Mouse (Mus musculus): Measurements from ENCODE around the gene Frmd3.
"Not testable (repeated sequence)": the region's sequence is repeated elsewhere in the genome, so short reads cannot be mapped to it uniquely, and the experiment has no call there.

Frmd3 gene

GRCm38 (mm10) chr4:74013211-74014047, at the start of gene Frmd3:
Frmd3 (plus strand) TSS chr4:74013442.
- CTCF ChIA-PET, result no interaction called here
- POLR2A ChIA-PET, result interaction anchor here in 1 of 4 experiments (0.8 kb wide), 1 partner anchor 14 kb away, joined by 3 read pairs; no protein-coding TSS in a partner anchor

DNA sequence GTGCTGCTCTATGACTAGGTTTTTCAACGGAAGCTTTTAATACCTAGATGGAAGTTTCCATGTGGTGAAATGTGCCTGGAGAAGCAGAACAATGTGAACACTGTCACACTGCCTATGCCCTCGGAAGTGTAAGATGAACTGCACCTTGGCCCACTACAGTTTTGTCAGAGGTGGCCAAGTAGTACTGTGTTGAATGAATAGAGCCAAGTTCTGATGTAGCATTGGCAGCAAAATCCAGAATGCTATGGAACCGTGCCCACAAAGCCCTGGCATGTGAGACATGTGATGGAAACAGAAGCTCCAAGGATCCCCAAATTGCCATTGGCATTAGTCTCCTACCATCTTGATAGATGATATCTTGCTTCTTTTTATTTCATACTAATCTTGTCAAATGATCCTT, 32.8 kb upstream of the Frmd3 start:
- ChIA-PET CTCF (interaction anchor here in 1 of 4 experiments (0.6 kb wide), 1 partner anchor 87 kb away, joined by 3 read pairs; no protein-coding TSS in a partner anchor), POLR2A (interaction anchor here in 1 of 4 experiments (0.5 kb wide), 1 partner anchor 641 kb away, joined by 4 read pairs; no protein-coding TSS in a partner anchor)

DNA sequence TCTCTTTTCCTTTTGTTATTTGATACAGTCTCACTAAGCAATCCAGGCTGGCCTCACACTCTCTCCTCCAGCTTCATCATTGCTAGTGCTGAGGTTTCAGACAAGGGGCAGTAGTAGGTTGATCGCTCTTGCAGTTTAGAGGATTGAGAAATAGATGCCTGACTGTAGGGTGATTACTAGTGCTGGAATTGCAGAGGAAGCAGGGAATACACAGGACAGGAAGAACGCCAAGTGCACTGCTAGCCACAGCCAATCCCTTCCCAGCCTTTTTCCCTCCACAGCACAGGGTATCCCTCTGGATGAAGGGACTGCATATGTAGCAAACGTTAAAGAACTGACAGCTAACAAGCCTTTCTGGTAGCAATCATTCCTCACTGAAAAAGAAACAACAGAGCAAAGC, 965 bp upstream of the Frmd3 start:
- ChIA-PET CTCF (no interaction called here), POLR2A (no interaction called here)

- ChIA-PET CTCF (no interaction called here), POLR2A (no interaction called here)
Observed at GRCm38 (mm10) chr4:74012700-74013099, 542 bp upstream of the Frmd3 start.

DNA sequence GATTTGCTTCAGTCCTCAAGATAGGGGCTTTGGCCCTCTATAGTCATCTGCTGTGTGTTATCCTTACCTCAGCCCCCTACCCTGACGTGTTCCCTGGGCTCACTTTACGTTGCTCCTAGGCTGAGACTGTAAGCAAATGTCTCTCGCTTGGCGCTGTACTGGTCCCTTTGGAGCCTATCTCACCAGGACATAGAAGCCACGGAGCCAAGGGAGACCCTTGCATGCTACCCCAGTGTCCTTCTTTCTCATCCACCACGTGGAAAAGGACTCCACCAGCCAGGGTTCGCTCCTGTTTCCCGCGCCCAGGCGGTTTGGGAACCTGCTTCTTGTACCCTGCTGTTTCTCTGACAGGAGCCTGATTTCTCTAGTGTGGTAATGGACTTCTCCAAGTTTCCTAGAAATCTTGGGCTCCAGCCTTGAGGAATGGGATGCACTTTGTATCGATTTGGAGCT, 832 bp downstream of the Frmd3 start:
- POLR2A ChIA-PET, result interaction anchor here in 1 of 4 experiments (0.8 kb wide), 1 partner anchor 14 kb away, joined by 3 read pairs; no protein-coding TSS in a partner anchor

DNA sequence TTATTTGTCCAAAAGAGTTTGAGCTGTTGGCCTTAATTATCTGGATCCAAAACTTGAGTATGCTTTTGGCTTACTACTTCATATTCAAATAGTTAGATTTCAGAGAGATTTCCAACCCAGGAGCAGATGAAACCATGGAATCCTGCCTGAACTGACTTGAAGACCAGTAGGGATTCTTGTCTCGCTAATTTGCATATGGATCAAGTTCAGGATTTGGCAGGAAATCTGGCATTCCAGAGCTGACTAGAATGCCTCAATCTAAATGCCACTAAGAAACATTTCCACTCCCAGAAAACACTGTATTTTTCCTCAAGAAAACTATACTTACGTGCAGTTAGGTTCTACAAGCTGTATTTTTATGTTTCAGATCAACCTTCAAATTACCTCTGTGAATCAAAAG, 6.8 kb downstream of the Frmd3 start:
- CTCF ChIA-PET, result no interaction called here
- POLR2A ChIA-PET, result no interaction called here

More for the DNA sequence above, 832 bp downstream of the Frmd3 start:
- CTCF ChIA-PET, result no interaction called here

DNA sequence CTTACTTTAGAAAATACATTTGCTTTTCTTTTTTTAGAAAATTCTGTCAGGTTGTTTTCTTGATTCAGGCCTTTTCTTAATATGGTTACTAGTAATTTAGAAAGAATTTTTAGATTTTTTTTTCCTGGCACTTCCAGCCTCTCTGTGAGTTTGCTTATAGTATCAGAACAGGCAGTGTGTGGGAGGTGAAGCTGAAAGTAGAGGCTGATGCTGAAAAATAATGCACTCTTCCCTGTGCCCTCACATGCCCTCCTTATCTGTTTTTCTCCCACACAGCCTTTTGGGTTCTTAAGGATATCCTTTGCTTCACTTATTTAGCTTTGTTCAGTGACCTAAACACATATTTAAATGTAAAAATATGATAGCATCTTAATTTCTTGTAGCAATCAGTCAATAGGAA, 30.0 kb downstream of the Frmd3 start:
- ChIA-PET POLR2A (no interaction called here), CTCF (no interaction called here)

DNA sequence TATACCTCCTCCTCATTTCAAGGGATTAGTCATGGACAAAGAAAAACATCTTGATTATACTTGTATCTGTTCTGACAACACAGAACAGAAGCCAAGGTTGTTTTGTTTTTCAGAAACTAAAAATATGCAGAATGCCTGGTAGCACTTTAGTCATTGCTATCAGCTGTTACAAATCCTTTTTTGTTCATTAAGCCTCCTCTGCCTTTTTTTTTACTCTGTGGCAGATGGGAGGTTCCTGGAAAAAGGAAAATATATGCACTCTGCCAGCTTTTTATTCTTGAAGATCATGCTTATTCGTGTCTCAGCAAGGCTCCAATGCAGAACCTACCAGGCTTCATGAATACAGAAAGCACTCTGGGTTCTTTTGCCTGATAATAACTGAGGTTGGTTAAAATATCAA, 38.5 kb downstream of the Frmd3 start:
- POLR2A ChIA-PET, result interaction anchor here in 1 of 4 experiments (0.6 kb wide), 1 partner anchor 1155 kb away, joined by 6 read pairs; no protein-coding TSS in a partner anchor
- CTCF ChIA-PET, result no interaction called here

- ChIA-PET CTCF (no interaction called here), POLR2A (no interaction called here)
Observed at GRCm38 (mm10) chr4:74076727-74077126, 63.5 kb downstream of the Frmd3 start.

GRCm38 (mm10) chr4:74110816-74111215, 97.6 kb downstream of the Frmd3 start:
- POLR2A ChIA-PET, result no interaction called here
- CTCF ChIA-PET, result interaction anchor here in 1 of 4 experiments (0.7 kb wide), 1 partner anchor 86 kb away, joined by 4 read pairs; no protein-coding TSS in a partner anchor

GRCm38 (mm10) chr4:74191528-74191927, 178.3 kb downstream of the Frmd3 start:
- CTCF ChIA-PET, result no interaction called here
- POLR2A ChIA-PET, result no interaction called here

DNA sequence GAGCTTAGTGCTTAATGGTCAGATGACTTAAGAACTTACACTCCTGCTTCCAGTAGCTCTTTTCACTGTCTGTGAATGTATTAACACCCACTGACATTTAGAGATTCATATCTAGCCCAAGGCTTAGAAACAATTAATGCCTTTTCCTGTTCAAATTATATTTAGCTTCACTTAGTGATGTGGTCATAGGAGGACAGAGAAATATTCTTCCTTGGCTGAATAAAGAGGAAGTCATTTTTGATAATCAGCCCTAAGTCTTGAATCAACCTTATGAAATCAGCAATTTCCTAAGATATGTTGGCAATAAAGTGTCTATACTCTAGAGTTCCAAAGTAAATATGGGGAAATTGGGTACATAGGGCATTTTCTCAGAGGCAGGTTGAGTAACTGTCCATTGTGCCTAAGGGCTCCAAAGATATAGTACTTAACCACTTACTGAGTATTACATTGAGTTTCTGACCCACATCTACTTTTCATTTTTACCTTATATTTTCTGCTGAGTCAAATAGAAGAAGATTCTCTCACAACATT, 188.1 kb downstream of the Frmd3 start:
- POLR2A ChIA-PET, result no interaction called here
- CTCF ChIA-PET, result no interaction called here

DNA sequence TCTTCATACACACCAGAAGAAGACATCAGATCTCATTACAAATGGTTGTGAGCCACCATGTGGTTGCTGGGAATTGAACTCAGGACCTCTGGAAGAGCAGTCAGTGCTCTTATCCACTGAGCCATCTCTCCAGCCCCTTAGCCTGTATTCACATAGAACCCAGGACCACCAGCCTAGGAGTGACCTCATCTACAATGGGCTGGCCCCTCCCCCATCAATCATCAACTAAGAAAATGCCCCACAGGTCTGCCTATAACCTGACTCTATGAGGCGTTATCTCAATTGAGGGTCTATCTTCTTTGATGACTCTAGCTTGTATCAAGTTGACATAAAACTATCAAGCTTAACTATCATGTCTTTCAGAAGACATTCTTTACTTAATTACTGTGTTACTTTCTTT, 208.5 kb downstream of the Frmd3 start:
- POLR2A ChIA-PET, result not testable (repeated sequence)
- CTCF ChIA-PET, result interaction anchor here in 3 of 4 experiments (0.5 to 1.4 kb wide), 16 partner anchors 9 to 1385 kb away, joined by 3 to 9 read pairs (median 3); no protein-coding TSS in a partner anchor

DNA sequence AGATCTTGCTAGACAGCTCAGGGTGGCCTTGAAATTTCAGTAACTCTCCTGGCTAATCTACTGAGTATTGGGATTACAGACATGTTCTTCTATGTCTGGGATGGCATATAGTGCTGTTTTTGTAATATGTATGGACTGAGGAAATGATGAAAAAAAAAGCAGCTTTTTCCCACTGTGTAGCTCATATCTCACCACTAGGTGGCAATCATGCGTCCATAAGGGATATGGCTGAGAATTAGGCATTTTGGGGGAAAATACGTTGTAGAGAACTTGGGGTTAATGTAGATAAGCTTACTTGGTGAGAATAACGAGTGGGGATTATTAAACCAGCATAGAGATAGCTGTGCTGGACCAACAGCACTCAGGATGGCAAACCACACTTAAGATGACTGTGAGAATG, 209.1 kb downstream of the Frmd3 start:
- POLR2A ChIA-PET, result interaction anchor here in 2 of 4 experiments (0.6 to 1.1 kb wide), 3 partner anchors 24 to 387 kb away, joined by 3 to 4 read pairs (median 3); no protein-coding TSS in a partner anchor
- CTCF ChIA-PET, result interaction anchor here (0.5 to 1.4 kb wide), 22 partner anchors 9 to 1384 kb away, joined by 3 to 9 read pairs (median 3); no protein-coding TSS in a partner anchor

- ChIA-PET CTCF (interaction anchor here in 1 of 4 experiments (0.6 to 0.7 kb wide), 2 partner anchors 22 to 182 kb away, joined by 3 read pairs; no protein-coding TSS in a partner anchor), POLR2A (no interaction called here)
Observed at GRCm38 (mm10) chr4:74224210-74224609, 211.0 kb downstream of the Frmd3 start.

DNA sequence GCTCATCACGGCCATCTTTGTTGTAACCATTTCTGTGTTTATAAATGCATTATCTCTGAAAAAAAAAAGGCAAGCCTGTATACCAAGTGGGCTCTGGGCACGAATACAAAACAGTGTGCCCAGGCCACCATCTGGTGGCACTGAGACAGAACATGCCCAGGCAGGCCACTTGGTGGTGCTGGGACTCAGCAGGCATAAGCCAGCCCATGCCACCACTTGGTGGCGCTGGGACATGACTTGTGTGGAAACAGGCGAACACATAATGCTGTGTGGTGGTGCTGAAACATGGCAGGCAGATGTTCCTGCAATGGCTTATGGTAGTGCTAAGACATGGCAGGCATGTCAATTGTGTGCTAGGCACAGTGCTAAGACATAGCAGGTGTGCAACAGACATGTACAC, 217.8 kb downstream of the Frmd3 start:
- ChIA-PET POLR2A (interaction anchor here in 2 of 4 experiments (1.0 to 2.0 kb wide), 3 partner anchors 20 to 28 kb away, joined by 3 to 6 read pairs (median 3); no protein-coding TSS in a partner anchor), CTCF (interaction anchor here in 3 of 4 experiments (0.6 to 1.4 kb wide), 9 partner anchors 8 to 490 kb away, joined by 3 to 8 read pairs (median 3); no protein-coding TSS in a partner anchor)

DNA sequence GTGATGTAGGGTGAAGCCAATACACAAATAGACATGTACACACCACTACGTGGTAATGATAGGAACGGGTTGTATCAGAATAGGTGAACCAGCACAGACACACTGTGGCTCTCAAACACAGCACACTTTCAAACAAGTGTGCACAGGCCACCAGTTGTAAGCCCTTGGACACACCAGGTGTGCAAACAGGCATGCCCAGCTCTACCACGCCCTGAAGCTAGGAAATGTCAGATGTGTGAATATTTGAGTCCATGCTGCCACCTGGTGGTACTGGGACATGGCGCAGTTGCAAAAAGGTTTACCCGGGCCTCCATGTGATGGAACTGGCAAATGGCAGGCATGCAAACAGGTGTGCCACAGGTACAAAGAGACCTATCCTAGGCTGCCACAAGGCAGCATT, 218.2 kb downstream of the Frmd3 start:
- ChIA-PET CTCF (interaction anchor here (0.6 to 1.4 kb wide), 13 partner anchors 9 to 491 kb away, joined by 3 to 8 read pairs (median 3); no protein-coding TSS in a partner anchor), POLR2A (interaction anchor here in 3 of 4 experiments (0.6 to 2.0 kb wide), 4 partner anchors 20 to 28 kb away, joined by 3 to 6 read pairs (median 4); no protein-coding TSS in a partner anchor)

GRCm38 (mm10) chr4:74233534-74233933, 220.3 kb downstream of the Frmd3 start:
- CTCF ChIA-PET, result interaction anchor here in 1 of 4 experiments (0.6 to 1.1 kb wide), 2 partner anchors 11 to 26 kb away, joined by 3 to 4 read pairs; no protein-coding TSS in a partner anchor

DNA sequence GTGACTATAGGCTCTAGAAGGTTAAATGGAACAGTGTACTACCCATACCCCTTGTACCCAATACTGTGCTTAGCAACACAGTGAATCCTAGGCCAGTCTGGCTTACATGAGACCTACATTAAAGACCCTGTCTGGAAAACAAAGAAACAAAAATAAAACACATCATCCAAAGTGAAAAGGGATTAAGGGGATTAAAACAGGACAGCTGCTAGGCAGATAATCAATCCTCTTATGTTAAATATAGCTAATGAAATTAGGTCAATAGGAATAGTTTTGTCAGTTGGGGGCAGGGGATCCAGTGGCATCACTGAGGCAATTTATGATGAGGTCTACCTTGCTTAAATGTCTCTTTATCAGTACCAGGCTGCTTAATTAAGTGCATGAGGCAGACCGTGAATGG, 228.9 kb downstream of the Frmd3 start, which contains the start of gene Kdm4c:
Gene Kdm4c (plus strand): TSS at position 322 of the 400 bp plus-strand sequence.
- CTCF ChIA-PET, result no interaction called here
- POLR2A ChIA-PET, result no interaction called here

More at GRCm38 (mm10) chr4:74233534-74233933, 220.3 kb downstream of the Frmd3 start:
- POLR2A ChIA-PET, result interaction anchor here in 1 of 4 experiments (0.9 kb wide), 1 partner anchor 18 kb away, joined by 3 read pairs; no protein-coding TSS in a partner anchor

Data from embryonic stem cell, embryonic (primary cell).